Mouse (Mus musculus) forebrain, postnatal 0 days (tissue): ENCODE measurements at regions not wholly inside any gene's neighbourhood (a gene's known extent, or its start where the extent isn't known, plus 50 kb on each side); places are given as distances from the start of the nearest gene placed in this dataset.

ENCODE experiments used
- ATAC-seq: fragments of 200-750 bp; cut with Nextera tagmentation; 2 replicates; pipeline ENCODE4 v1.8.0; 2017; ENCODE audit warnings: mild to moderate bottlenecking, moderate library complexity
- DNase-seq: peaks from one replicate; pipeline ENCODE4 v3.0.0-alpha.2; 2015
- H3K27ac ChIP-seq: fragments of 300-500 bp; sonication (generic); 2 replicates; pipeline ENCODE4 v1.5.1; 2014; ENCODE audit warnings: low read depth, mild to moderate bottlenecking, antibody characterized with exemption, low read length, moderate library complexity, mixed read lengths
- H3K27me3 ChIP-seq: fragments of 300-500 bp; sonication (generic); 2 replicates; pipeline ENCODE4 v1.6.1; 2014; ENCODE audit warnings: mild to moderate bottlenecking, low read length, mixed read lengths; ENCODE audit not compliant: insufficient read depth
- H3K36me3 ChIP-seq: fragments of 300-500 bp; sonication (generic); 2 replicates; pipeline ENCODE4 v1.6.1; 2014; ENCODE audit warnings: mild to moderate bottlenecking, moderate library complexity; ENCODE audit not compliant: insufficient read depth
- H3K4me1 ChIP-seq: fragments of 300-500 bp; sonication (generic); 2 replicates; pipeline ENCODE4 v1.6.1; 2014; ENCODE audit warnings: antibody characterized with exemption; ENCODE audit not compliant: insufficient read depth
- H3K4me2 ChIP-seq: fragments of 300-500 bp; sonication (generic); 2 replicates; pipeline ENCODE4 v1.6.1; 2014; ENCODE audit warnings: low read depth, mild to moderate bottlenecking, moderate library complexity
- H3K4me3 ChIP-seq: fragments of 300-500 bp; sonication (generic); 2 replicates; pipeline ENCODE4 v1.5.1; 2014; ENCODE audit warnings: low read depth, low read length, mixed read lengths
- H3K9ac ChIP-seq: fragments of 300-500 bp; sonication (generic); 2 replicates; pipeline ENCODE4 v1.6.1; 2014; ENCODE audit warnings: mild to moderate bottlenecking
- H3K9me3 ChIP-seq: fragments of 300-500 bp; sonication (generic); 2 replicates; pipeline ENCODE4 v1.6.1; 2016; ENCODE audit warnings: low read length
- CTCF ChIP-seq: sonication (generic); IDR thresholded peaks from 2 replicates; pipeline ENCODE4 v1.5.1; 2016; ENCODE audit warnings: antibody characterized with exemption, control low read depth, low read depth
- WGBS: fragments of 180-500 bp; shearing (Covaris S2); extraction: QIAGEN DNeasy Blood & Tissue Kit; methylation state at CpG from one replicate; pipeline ENCODE4 v1.1.7; 2014; 5-methylcytosine and 5-hydroxymethylcytosine counted together

DNA sequence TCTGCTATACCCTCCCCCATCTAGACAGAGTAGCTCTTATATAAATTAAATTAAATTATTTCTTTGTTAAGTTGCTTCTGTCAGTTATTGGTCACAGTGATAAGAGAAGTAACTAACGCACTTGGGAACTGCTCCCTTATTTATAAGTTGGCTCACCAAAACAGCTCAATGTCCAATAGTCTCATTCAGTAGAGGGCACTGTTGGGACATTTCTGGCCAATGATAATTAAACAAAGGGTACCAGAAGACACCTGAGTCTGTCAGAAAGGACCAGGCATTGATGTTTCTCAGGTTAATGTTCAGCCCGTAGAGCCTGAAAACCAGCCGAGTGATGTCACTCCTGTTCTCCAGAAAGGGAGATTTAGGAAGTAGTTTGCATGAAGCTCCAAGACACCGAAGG, 156.1 kb upstream of the Shisa6 start:
- no peak overlapping the region for H3K9ac ChIP-seq
- H3K9me3 ChIP-seq, result no peaks in the 10 kb centered on the region
- no peaks in the 10 kb centered on the region for H3K36me3 ChIP-seq
- H3K4me2 ChIP-seq, result no peak overlapping the region
- H3K4me1 ChIP-seq, result no peaks in the 10 kb centered on the region
- no peak for TF ChIP-seq CTCF
- no peak overlapping the region for H3K27ac ChIP-seq
- no peak for DNase-seq
- no peaks in the 10 kb centered on the region for H3K27me3 ChIP-seq
- ATAC-seq, result no peak
- H3K4me3 ChIP-seq, result no peak overlapping the region
- 90% methylated on average over 4 of the region's 4 CpGs for WGBS

DNA sequence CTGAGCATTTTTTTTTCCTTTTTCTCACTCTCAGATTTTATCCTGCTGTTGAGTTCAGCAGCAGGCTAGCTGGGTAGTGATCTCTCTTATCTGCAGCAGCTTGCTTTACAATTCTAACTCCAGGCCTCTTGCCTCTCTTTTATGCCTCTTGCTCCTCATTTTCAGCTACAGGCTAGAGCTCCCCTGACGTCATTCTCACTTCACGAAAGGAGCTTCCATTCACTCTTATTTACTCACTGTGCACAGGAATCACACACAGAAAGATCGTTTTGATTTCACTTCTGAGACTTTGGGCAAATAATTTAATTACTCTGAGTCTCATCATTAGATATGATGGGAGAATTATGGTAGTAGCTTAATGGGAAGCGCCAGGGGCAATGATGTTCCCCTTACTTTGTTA, 158.4 kb upstream of the Shisa6 start:
- no peak for TF ChIP-seq CTCF
- no peak for DNase-seq
- Histone ChIP-seq H3K36me3 (no peaks in the 10 kb centered on the region), H3K9ac (no peak overlapping the region), H3K27ac (no peak overlapping the region), H3K4me1 (no peaks in the 10 kb centered on the region), H3K27me3 (no peaks in the 10 kb centered on the region), H3K9me3 (no peaks in the 10 kb centered on the region), H3K4me3 (no peak overlapping the region), H3K4me2 (no peak overlapping the region)
- no peak for ATAC-seq
- 51% methylated on average over 4 of the region's 4 CpGs for WGBS

DNA sequence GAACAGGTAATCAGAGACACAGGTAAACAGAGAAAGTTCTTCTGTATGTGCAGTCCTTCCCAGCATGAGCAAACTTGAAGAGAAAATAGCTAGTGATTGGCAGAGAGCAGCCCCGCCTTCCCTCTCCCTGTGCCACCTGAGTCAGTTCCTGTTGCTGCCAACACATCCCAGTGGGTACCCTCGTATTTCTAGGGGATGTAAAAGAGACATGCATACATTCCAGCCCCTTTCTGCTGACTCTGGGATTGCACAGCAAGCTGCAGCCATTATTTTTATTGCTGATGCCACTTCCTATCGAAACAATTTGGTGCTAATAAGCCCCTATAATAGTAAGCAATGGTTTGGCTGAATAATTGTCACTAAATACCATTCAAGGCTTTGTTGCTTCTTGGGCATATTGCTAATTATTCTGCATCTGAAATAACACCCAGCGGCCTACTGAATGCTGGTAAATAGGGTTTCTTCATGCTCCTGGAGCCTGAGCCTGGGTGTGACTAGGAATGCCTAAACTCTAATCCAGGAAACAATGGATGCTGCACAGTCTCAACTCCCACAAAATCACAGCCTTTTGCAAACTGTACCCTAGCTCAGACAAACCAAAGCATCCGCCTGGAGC, 169.0 kb upstream of the Shisa6 start:
- 37% methylated on average over 5 of the region's 5 CpGs for WGBS
- H3K27ac ChIP-seq, result 0 out of 2 replicates have a peak overlapping the region, but pooled peaks have one; percentile 21

DNA sequence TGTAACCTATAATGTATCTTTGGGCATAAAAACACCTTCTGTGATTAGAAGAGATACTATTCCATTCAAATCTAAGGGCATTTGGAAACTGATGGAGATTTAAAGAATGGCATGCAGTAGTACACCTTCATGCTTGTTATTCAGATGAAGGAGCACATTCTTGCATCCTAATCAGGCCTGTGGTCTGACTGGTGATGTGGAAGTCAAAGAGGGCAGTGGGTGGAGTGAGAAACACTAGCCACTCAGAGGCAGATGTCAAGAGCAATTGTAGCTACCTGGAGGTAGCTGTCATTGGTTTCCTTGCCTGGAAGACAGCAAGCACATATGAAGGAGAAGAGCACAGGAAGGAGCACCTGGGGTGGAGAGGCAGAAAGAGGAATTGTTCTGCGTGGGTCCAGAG, 171.0 kb upstream of the Shisa6 start:
- Histone ChIP-seq H3K9me3 (no peaks in the 10 kb centered on the region), H3K27ac (no peak overlapping the region), H3K36me3 (no peaks in the 10 kb centered on the region), H3K27me3 (no peaks in the 10 kb centered on the region), H3K4me1 (no peaks in the 10 kb centered on the region), H3K4me3 (no peak overlapping the region), H3K4me2 (no peak overlapping the region), H3K9ac (no peak overlapping the region)
- WGBS, result 75% methylated on average over 1 of the region's 1 CpGs
- ATAC-seq (no peak), DNase-seq (no peak)
- TF ChIP-seq CTCF, result no peak

More for the DNA sequence above, 169.0 kb upstream of the Shisa6 start:
- peak; percentile 46 for DNase-seq
- H3K9me3 ChIP-seq, result no peaks in the 10 kb centered on the region
- no peak for TF ChIP-seq CTCF
- no peak overlapping the region for H3K9ac ChIP-seq
- no peak overlapping the region for H3K4me2 ChIP-seq
- peak; percentile 88 for ATAC-seq
- no peaks in the 10 kb centered on the region for H3K4me1 ChIP-seq
- no peaks in the 10 kb centered on the region for H3K36me3 ChIP-seq
- H3K4me3 ChIP-seq, result no peak overlapping the region
- no peaks in the 10 kb centered on the region for H3K27me3 ChIP-seq

DNA sequence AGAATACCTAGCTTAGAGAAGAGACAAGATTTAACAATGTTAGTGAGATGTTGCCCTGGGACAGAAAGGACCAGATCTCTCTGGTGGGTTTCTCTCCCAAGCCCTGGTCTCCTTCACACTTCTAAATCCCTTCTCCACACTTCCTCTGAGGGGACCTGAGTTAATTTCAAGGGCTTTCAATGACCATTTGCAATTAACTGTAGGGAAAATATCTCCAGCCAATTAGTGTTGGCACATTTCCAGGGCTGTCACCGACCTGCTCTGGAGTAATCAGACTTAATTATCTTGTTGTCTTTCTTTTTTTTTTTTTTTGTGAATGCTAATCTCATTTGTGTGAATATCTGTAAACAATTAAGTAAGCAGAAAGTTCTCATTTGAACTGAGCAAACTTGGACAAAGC, 166.3 kb upstream of the Pirt start:
- 11% methylated on average over 1 of the region's 1 CpGs for WGBS

DNA sequence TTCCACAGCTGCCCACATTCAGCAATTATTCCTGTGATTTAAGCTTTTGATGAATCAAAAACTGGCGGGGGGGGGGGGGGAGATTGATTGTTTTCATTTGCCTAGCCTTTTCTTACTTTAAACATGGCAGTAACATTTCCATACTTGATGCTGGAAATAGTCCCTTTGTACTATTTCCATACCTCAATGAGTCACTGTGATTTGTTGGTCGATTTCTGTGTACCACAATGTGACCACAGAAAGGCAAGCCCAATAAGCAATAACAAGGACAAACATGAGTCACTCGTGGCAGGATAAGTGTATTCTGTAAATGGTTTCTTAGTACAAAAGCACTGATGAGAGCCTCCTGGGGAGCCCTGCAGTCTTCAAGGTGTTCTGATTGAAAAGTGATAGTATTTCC, 121.8 kb upstream of the Pirt start:
- Histone ChIP-seq H3K4me3 (no peak overlapping the region), H3K9ac (no peak overlapping the region), H3K9me3 (no peaks in the 10 kb centered on the region), H3K27me3 (no peaks in the 10 kb centered on the region), H3K4me2 (no peak overlapping the region), H3K27ac (no peak overlapping the region), H3K4me1 (no peaks in the 10 kb centered on the region), H3K36me3 (no peaks in the 10 kb centered on the region)
- ATAC-seq, result no peak
- DNase-seq, result no peak
- 45% methylated on average over 3 of the region's 3 CpGs for WGBS
- TF ChIP-seq CTCF, result no peak

More for the DNA sequence above, 166.3 kb upstream of the Pirt start:
- ATAC-seq (no peak), DNase-seq (peak; percentile 25)
- Histone ChIP-seq H3K9me3 (no peaks in the 10 kb centered on the region), H3K4me1 (no peaks in the 10 kb centered on the region), H3K36me3 (no peaks in the 10 kb centered on the region), H3K4me2 (no peak overlapping the region), H3K4me3 (no peak overlapping the region), H3K9ac (no peak overlapping the region), H3K27me3 (no peaks in the 10 kb centered on the region), H3K27ac (no peak overlapping the region)
- no peak for TF ChIP-seq CTCF

DNA sequence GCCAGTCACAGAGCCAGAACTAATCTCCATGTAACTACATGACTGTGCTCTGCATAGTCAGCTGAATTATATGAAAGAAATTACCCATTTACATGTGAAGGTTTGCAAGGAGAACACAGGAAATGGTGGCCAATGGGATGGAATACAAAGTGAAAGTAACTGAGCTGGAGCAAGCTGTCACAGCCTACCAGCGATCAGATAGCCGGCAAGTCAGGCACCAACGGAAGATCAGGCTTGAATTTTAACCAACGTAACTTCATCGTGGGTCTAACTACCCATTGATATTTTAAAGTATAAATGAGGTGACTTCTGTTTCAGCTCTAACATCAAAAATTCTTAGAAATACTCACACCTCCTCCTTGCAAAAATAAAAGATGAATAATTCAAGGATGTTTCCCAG, 104.9 kb upstream of the Pirt start:
- no peaks in the 10 kb centered on the region for H3K4me1 ChIP-seq
- no peaks in the 10 kb centered on the region for H3K9me3 ChIP-seq
- no peak overlapping the region for H3K27ac ChIP-seq
- no peak overlapping the region for H3K4me2 ChIP-seq
- H3K36me3 ChIP-seq, result no peaks in the 10 kb centered on the region
- no peak for TF ChIP-seq CTCF
- no peak overlapping the region for H3K4me3 ChIP-seq
- H3K9ac ChIP-seq, result no peak overlapping the region
- no peaks in the 10 kb centered on the region for H3K27me3 ChIP-seq
- WGBS, result 95% methylated on average over 5 of the region's 5 CpGs
- ATAC-seq (no peak), DNase-seq (no peak)
